Mouse (Mus musculus): ENCODE data around the gene Rasa2. TPM values are rescaled to one million over a fixed set of nuclear protein-coding genes. Genes with fewer than 3 reads are reported as not detected.

Gene Rasa2
- polyA plus RNA-seq, 1 experiment from 2014 or later: 16.0 TPM

Other genes with a start within 250 kb of the Rasa2 start
- 235 and 239 TPM in 2 replicates for gene Rnf7, start 152.9 kb downstream of the Rasa2 start, polyA plus RNA-seq (2015; fragmentation: Nextera tagmentation; extraction: Ambion mirVana)
- 0.10 and 0.14 TPM in 2 replicates for gene Gm28729, start 106.4 kb downstream of the Rasa2 start, polyA plus RNA-seq (2015; fragmentation: Nextera tagmentation; extraction: Ambion mirVana)
- gene Zbtb38, start 121.2 kb upstream of the Rasa2 start, polyA plus RNA-seq (2015; fragmentation: Nextera tagmentation; extraction: Ambion mirVana): 30.5 and 30.8 TPM in 2 replicates

Measured in forebrain, embryonic 13.5 days (tissue).